10 mouse cellular contexts compared by ENCODE assay signal in the genomic region with DNA sequence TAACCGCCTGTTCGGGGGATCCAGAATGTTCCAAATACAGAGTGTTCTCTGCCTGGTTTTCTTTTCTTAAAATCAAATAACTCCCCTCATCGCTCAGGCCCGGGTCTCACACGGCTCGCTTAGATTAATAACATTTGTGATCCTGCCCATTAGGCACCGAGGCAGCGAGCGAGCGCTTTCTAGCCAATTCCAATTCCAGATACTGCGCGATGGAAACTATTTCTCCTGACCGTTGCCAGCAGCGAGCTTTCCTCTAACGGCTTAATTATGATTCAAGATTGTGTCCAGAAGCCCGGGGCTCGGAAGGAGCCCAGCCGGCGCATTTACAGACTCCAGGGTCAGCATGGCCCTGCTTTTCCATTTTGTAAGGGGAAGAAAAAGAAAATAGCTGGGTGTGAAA.
DNase-seq lines count a peak whose midpoint lies in the region; ATAC-seq and TF ChIP-seq lines count a peak whose summit lies in the region.
"Had no signal": no experiment of that assay in that cellular context is flagged by ENCODE, and none has a peak within 500 bp of the region (broad histone marks: within the 10 kb centered on the region; RNA-seq: fewer than 3 reads in every experiment).

No protein-coding gene starts in this region.

- no peak overlapping the region for H3K9ac ChIP-seq in forebrain, embryonic 11.5 days (ENCODE audit: low read length)
- H3K9ac ChIP-seq in forebrain, embryonic 15.5 days (replicated peaks): no peak overlapping the region
- no peak overlapping the region for H3K9ac ChIP-seq in midbrain, embryonic 15.5 days
- H3K9ac ChIP-seq in midbrain, embryonic 11.5 days (ENCODE audit: low read length): no peak overlapping the region
- H3K9ac ChIP-seq in stomach, postnatal 0 days (ENCODE audit: low read length): no peak overlapping the region

- no peak overlapping the region for H3K4me2 ChIP-seq in forebrain, embryonic 11.5 days (ENCODE audit: low read depth, low read length, severe bottlenecking)
- no peak overlapping the region for H3K4me2 ChIP-seq in forebrain, embryonic 15.5 days (replicated peaks)
- no peak overlapping the region for H3K4me2 ChIP-seq in midbrain, embryonic 15.5 days
- H3K4me2 ChIP-seq in midbrain, embryonic 11.5 days: no peak overlapping the region
- peak overlapping the region; percentile 23; the same call in 1 of the 2 replicates for H3K4me2 ChIP-seq in stomach, postnatal 0 days (replicated peaks; ENCODE audit: low read depth)

- no peak for ATAC-seq in forebrain, embryonic 11.5 days (replicated peaks; ENCODE audit: low FRiP score)
- no peak for ATAC-seq in forebrain, embryonic 15.5 days (replicated peaks)
- no peak for ATAC-seq in midbrain, embryonic 15.5 days (replicated peaks)
- ATAC-seq in midbrain, embryonic 11.5 days (ENCODE audit: low FRiP score): no peak
- no peak for ATAC-seq in stomach, postnatal 0 days (ENCODE audit: low FRiP score, low TSS enrichment)
- no peak for ATAC-seq in cerebellum, adult (ENCODE audit: insufficient number of reproducible peaks, low FRiP score, low TSS enrichment)

- no peak for TF ChIP-seq CTCF in stomach, postnatal 0 days (IDR thresholded peaks at IDR 0.05; ENCODE audit: low read depth)

- DNase-seq in forebrain, embryonic 11.5 days (ENCODE audit: low spot score): peak; percentile 35
- DNase-seq in midbrain, embryonic 11.5 days (ENCODE audit: low spot score, missing footprints): no peak
- DNase-seq in kidney, postnatal 4 days: peak; percentile 20 to 38
- DNase-seq in stomach, postnatal 0 days (ENCODE audit: low spot score): no peak
- DNase-seq in left cerebral cortex, adult 8-10 months (ENCODE audit: low spot score in 2 of 2): no peak
- DNase-seq: adrenal gland, adult 2 months; cerebellum, adult 8-10 months had no signal

- WGBS in forebrain, embryonic 11.5 days: 80% methylated on average over 19 of the region's 19 CpGs
- 58% methylated on average over 19 of the region's 19 CpGs for WGBS in forebrain, embryonic 15.5 days
- 43% methylated on average over 19 of the region's 19 CpGs for WGBS in midbrain, embryonic 15.5 days
- 82% methylated on average over 19 of the region's 19 CpGs for WGBS in midbrain, embryonic 11.5 days
- 54% methylated on average over 19 of the region's 19 CpGs for WGBS in stomach, postnatal 0 days

- H3K36me3 ChIP-seq in forebrain, embryonic 11.5 days (ENCODE audit: control insufficient read depth, insufficient read depth, low read length): no peaks in the 10 kb centered on the region
- no peaks in the 10 kb centered on the region for H3K36me3 ChIP-seq in forebrain, embryonic 15.5 days
- no peaks in the 10 kb centered on the region for H3K36me3 ChIP-seq in midbrain, embryonic 15.5 days (replicated peaks)
- no peaks in the 10 kb centered on the region for H3K36me3 ChIP-seq in midbrain, embryonic 11.5 days (ENCODE audit: control insufficient read depth, insufficient read depth, low read length)
- H3K36me3 ChIP-seq in stomach, postnatal 0 days (ENCODE audit: control insufficient read depth, insufficient read depth, low read length): no peaks in the 10 kb centered on the region

- H3K4me1 ChIP-seq in forebrain, embryonic 11.5 days (replicated peaks; ENCODE audit: control insufficient read depth, insufficient read depth, low read length): no peaks in the 10 kb centered on the region
- H3K4me1 ChIP-seq in forebrain, embryonic 15.5 days: peaks cover 5% of the 10 kb centered on the region; the same call in 1 of the 2 replicates
- 0 out of 2 replicates have a peak, but pooled peaks cover 2% of the 10 kb centered on the region for H3K4me1 ChIP-seq in midbrain, embryonic 15.5 days
- no peaks in the 10 kb centered on the region for H3K4me1 ChIP-seq in midbrain, embryonic 11.5 days (ENCODE audit: control insufficient read depth, insufficient read depth, low read length)
- no peaks in the 10 kb centered on the region for H3K4me1 ChIP-seq in stomach, postnatal 0 days (replicated peaks; ENCODE audit: control insufficient read depth, insufficient read depth)

- no peak overlapping the region for H3K4me3 ChIP-seq in forebrain, embryonic 11.5 days (ENCODE audit: low read depth, low read length)
- H3K4me3 ChIP-seq in forebrain, embryonic 15.5 days: no peak overlapping the region
- H3K4me3 ChIP-seq in midbrain, embryonic 15.5 days: no peak overlapping the region
- no peak overlapping the region for H3K4me3 ChIP-seq in midbrain, embryonic 11.5 days (ENCODE audit: low read depth, low read length)
- no peak overlapping the region for H3K4me3 ChIP-seq in stomach, postnatal 0 days (ENCODE audit: low read depth, low read length)

- TF ChIP-seq EP300 in stomach, postnatal 0 days (optimal IDR thresholded peaks at IDR 0.05): no peak

- no peaks in the 10 kb centered on the region for H3K9me3 ChIP-seq in forebrain, embryonic 11.5 days (ENCODE audit: control insufficient read depth, low read length)
- H3K9me3 ChIP-seq in forebrain, embryonic 15.5 days: no peaks in the 10 kb centered on the region
- no peaks in the 10 kb centered on the region for H3K9me3 ChIP-seq in midbrain, embryonic 15.5 days
- no peaks in the 10 kb centered on the region for H3K9me3 ChIP-seq in midbrain, embryonic 11.5 days (ENCODE audit: control insufficient read depth, low read length)
- peaks cover 2% of the 10 kb centered on the region; the same call in 1 of the 2 replicates for H3K9me3 ChIP-seq in stomach, postnatal 0 days (ENCODE audit: control insufficient read depth, low read length)

- no peak overlapping the region for H3K27ac ChIP-seq in forebrain, embryonic 11.5 days (ENCODE audit: low read depth, low read length)
- no peak overlapping the region for H3K27ac ChIP-seq in forebrain, embryonic 15.5 days (replicated peaks)
- 0 out of 2 replicates have a peak overlapping the region, but pooled peaks have one; percentile 22 for H3K27ac ChIP-seq in midbrain, embryonic 15.5 days
- no peak overlapping the region for H3K27ac ChIP-seq in midbrain, embryonic 11.5 days (ENCODE audit: low read depth, low read length)
- no peak overlapping the region for H3K27ac ChIP-seq in stomach, postnatal 0 days (replicated peaks)

- no peaks in the 10 kb centered on the region for H3K27me3 ChIP-seq in forebrain, embryonic 11.5 days (ENCODE audit: control insufficient read depth, insufficient read depth, low read length)
- no peaks in the 10 kb centered on the region for H3K27me3 ChIP-seq in forebrain, embryonic 15.5 days
- H3K27me3 ChIP-seq in midbrain, embryonic 15.5 days (replicated peaks): no peaks in the 10 kb centered on the region
- H3K27me3 ChIP-seq in midbrain, embryonic 11.5 days (ENCODE audit: control insufficient read depth, insufficient read depth, low read length): no peaks in the 10 kb centered on the region
- H3K27me3 ChIP-seq in stomach, postnatal 0 days (ENCODE audit: control insufficient read depth, insufficient read depth, low read length): no peaks in the 10 kb centered on the region

Comparison
In these comparisons a context has a peak if more than half of its experiments do, and no peak if none do; other contexts are left out.
1. DNase-seq: peak in forebrain, embryonic 11.5 days (single experiment) and kidney, postnatal 4 days (2 of 2); none in midbrain, embryonic 11.5 days (single experiment), stomach, postnatal 0 days (single experiment) and left cerebral cortex, adult 8-10 months (0 of 2).